21 mouse cellular contexts compared by ENCODE assay signal in the genomic region with DNA sequence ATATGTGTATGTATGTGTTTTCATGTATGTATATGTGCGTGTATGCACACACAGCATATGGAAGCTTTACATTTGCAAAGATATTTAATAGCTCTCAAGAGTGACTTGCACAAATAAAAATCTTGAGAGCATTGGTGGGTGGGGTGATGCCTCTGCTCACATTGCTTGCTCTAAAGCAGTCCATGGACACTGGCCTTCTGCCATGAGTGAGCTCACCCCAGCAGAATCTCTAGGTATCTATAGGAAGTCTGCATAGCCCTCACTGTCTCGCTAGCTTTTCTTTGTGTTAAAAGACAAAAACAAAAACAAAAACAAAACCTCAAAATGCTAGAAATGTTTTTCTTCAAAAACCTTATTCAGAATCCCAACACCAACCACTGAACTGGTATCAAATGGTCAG.
DNase-seq lines count a peak whose midpoint lies in the region; ATAC-seq and TF ChIP-seq lines count a peak whose summit lies in the region.
"Had no signal": no experiment of that assay in that cellular context is flagged by ENCODE, and none has a peak within 500 bp of the region (broad histone marks: within the 10 kb centered on the region; RNA-seq: fewer than 3 reads in every experiment).

No protein-coding gene starts in this region.

- 0 out of 2 replicates have a peak, but pooled peaks cover 5% of the 10 kb centered on the region for H3K4me1 ChIP-seq in limb, embryonic 14.5 days (ENCODE audit: control insufficient read depth, insufficient read depth, low read length)
- peaks cover 8% of the 10 kb centered on the region for H3K4me1 ChIP-seq in limb, embryonic 10.5 days
- H3K4me1 ChIP-seq in embryonic facial prominence, embryonic 14.5 days (ENCODE audit: control insufficient read depth, insufficient read depth, low read length): no peaks in the 10 kb centered on the region
- H3K4me1 ChIP-seq: embryonic facial prominence, embryonic 15.5 days; forebrain, embryonic 10.5 days; forebrain, embryonic 12.5 days had no signal

- H3K9ac ChIP-seq in limb, embryonic 14.5 days (ENCODE audit: low read depth, low read length, severe bottlenecking): no peak overlapping the region
- H3K9ac ChIP-seq in embryonic facial prominence, embryonic 14.5 days (ENCODE audit: low read depth, low read length): no peak overlapping the region
- H3K9ac ChIP-seq: embryonic facial prominence, embryonic 15.5 days; forebrain, embryonic 12.5 days had no signal

- H3K9me3 ChIP-seq in limb, embryonic 14.5 days (ENCODE audit: control insufficient read depth, low read length): no peaks in the 10 kb centered on the region
- H3K9me3 ChIP-seq in limb, embryonic 10.5 days (replicated peaks): no peaks in the 10 kb centered on the region
- H3K9me3 ChIP-seq in embryonic facial prominence, embryonic 14.5 days (ENCODE audit: control insufficient read depth, low read length): no peaks in the 10 kb centered on the region
- H3K9me3 ChIP-seq: embryonic facial prominence, embryonic 15.5 days; forebrain, embryonic 10.5 days; forebrain, embryonic 12.5 days had no signal

- no peaks in the 10 kb centered on the region for H3K27me3 ChIP-seq in limb, embryonic 14.5 days (ENCODE audit: control insufficient read depth, insufficient read depth, low read length)
- no peaks in the 10 kb centered on the region for H3K27me3 ChIP-seq in limb, embryonic 10.5 days (ENCODE audit: low read depth, poor library complexity, severe bottlenecking)
- no peaks in the 10 kb centered on the region for H3K27me3 ChIP-seq in embryonic facial prominence, embryonic 14.5 days (replicated peaks; ENCODE audit: control insufficient read depth, insufficient read depth, low read length)
- H3K27me3 ChIP-seq: embryonic facial prominence, embryonic 15.5 days; forebrain, embryonic 12.5 days; Patski had no signal

- no peak overlapping the region for H3K4me3 ChIP-seq in limb, embryonic 14.5 days (replicated peaks; ENCODE audit: low read length)
- no peak overlapping the region for H3K4me3 ChIP-seq in limb, embryonic 10.5 days
- H3K4me3 ChIP-seq in embryonic facial prominence, embryonic 14.5 days (ENCODE audit: low read depth, low read length): no peak overlapping the region
- H3K4me3 ChIP-seq: embryonic facial prominence, embryonic 15.5 days; erythroblast, embryonic 14.5 days; forebrain, embryonic 10.5 days; forebrain, embryonic 12.5 days had no signal

- no peak for ATAC-seq in limb, embryonic 14.5 days (ENCODE audit: low FRiP score, low read depth)
- no peak for ATAC-seq in embryonic facial prominence, embryonic 14.5 days (ENCODE audit: low read depth)
- ATAC-seq: activated CD4-positive, CD25-positive, alpha-beta regulatory T cell, adult 4 months; forebrain, embryonic 14.5 days; forebrain, embryonic 16.5 days; Patski had no signal

- no peak for TF ChIP-seq POLR2A in limb, embryonic 14.5 days (IDR thresholded peaks at IDR 0.05; ENCODE audit: borderline replicate concordance, extremely low read depth, insufficient read depth, insufficient read length)

- 72% methylated on average over 2 of the region's 2 CpGs for WGBS in limb, embryonic 14.5 days
- WGBS in limb, embryonic 10.5 days: 88% methylated on average over 2 of the region's 2 CpGs
- 73% methylated on average over 2 of the region's 2 CpGs for WGBS in embryonic facial prominence, embryonic 14.5 days

- no peak overlapping the region for H3K4me2 ChIP-seq in limb, embryonic 14.5 days (replicated peaks; ENCODE audit: low read depth, low read length, severe bottlenecking)
- H3K4me2 ChIP-seq in embryonic facial prominence, embryonic 14.5 days (ENCODE audit: low read depth, low read length): no peak overlapping the region
- H3K4me2 ChIP-seq: embryonic facial prominence, embryonic 15.5 days; forebrain, embryonic 12.5 days had no signal

- H3K27ac ChIP-seq in limb, embryonic 14.5 days (replicated peaks; ENCODE audit: low read depth, low read length): no peak overlapping the region
- no peak overlapping the region for H3K27ac ChIP-seq in limb, embryonic 10.5 days
- H3K27ac ChIP-seq in embryonic facial prominence, embryonic 14.5 days (replicated peaks; ENCODE audit: low read depth, low read length): no peak overlapping the region
- H3K27ac ChIP-seq: embryonic facial prominence, embryonic 15.5 days; forebrain, embryonic 10.5 days; forebrain, embryonic 12.5 days had no signal

- no peaks in the 10 kb centered on the region for H3K36me3 ChIP-seq in limb, embryonic 14.5 days (ENCODE audit: control insufficient read depth, insufficient read depth, low read length)
- no peaks in the 10 kb centered on the region for H3K36me3 ChIP-seq in limb, embryonic 10.5 days
- H3K36me3 ChIP-seq in embryonic facial prominence, embryonic 14.5 days (ENCODE audit: control insufficient read depth, insufficient read depth, low read length): no peaks in the 10 kb centered on the region
- H3K36me3 ChIP-seq: embryonic facial prominence, embryonic 15.5 days; forebrain, embryonic 10.5 days; forebrain, embryonic 12.5 days had no signal

- peak; percentile 56 for DNase-seq in limb, embryonic 14.5 days (ENCODE audit: low spot score)
- no peak for DNase-seq in limb, embryonic 10.5 days (ENCODE audit: low spot score)
- peak; percentile 11 for DNase-seq in NIH3T3 (ENCODE audit: low read depth)
- DNase-seq in embryonic facial prominence, embryonic 14.5 days (ENCODE audit: low spot score): peak; percentile 58
- no peak for DNase-seq in spleen, postnatal 10 days (ENCODE audit: low spot score in 2 of 2)
- DNase-seq: adrenal gland, adult 8-10 months; adrenal gland, postnatal 14 days; adrenal gland, postnatal 36 days; cerebellum, adult 11-12 months; cerebellum, adult 2 months; cerebellum, adult 9-10 months; cerebellum, postnatal 10 days; cerebellum, postnatal 25 days had no signal

Comparison
In these comparisons a context has a peak if more than half of its experiments do, and no peak if none do; other contexts are left out.
1. DNase-seq: peak in limb, embryonic 14.5 days (single experiment), NIH3T3 (single experiment) and embryonic facial prominence, embryonic 14.5 days (single experiment); none in limb, embryonic 10.5 days (single experiment) and spleen, postnatal 10 days (0 of 2).